Mouse (Mus musculus) heart, adult 11 months (tissue): ENCODE results near the gene Serpine2.

Experiments
- DNase-seq: peaks from one replicate; pipeline ENCODE4 v3.0.0; 2022

Gene Serpine2

GRCm38 (mm10) chr1:79861130-79861942 is at the start of gene Serpine2:
Gene Serpine2, minus strand, starts transcription at chr1:79861180.
- peak; percentile 81 for DNase-seq

GRCm38 (mm10) chr1:79907811-79908210 is 46.8 kb upstream of the Serpine2 start:
- no peak for DNase-seq

- no peak for DNase-seq
Observed at GRCm38 (mm10) chr1:79905241-79905640, 44.3 kb upstream of the Serpine2 start.

GRCm38 (mm10) chr1:79902901-79903300 is 41.9 kb upstream of the Serpine2 start:
- no peak for DNase-seq

GRCm38 (mm10) chr1:79882648-79883047 is 21.7 kb upstream of the Serpine2 start:
- no peak for DNase-seq

GRCm38 (mm10) chr1:79874741-79875140 is 13.8 kb upstream of the Serpine2 start:
- no peak for DNase-seq

- DNase-seq = peak; percentile 81
Observed at GRCm38 (mm10) chr1:79860411-79861039, 455 bp downstream of the Serpine2 start.

GRCm38 (mm10) chr1:79859975-79860374 is 1.0 kb downstream of the Serpine2 start:
- DNase-seq = peak; percentile 53

- DNase-seq = peak; percentile 74
Observed at GRCm38 (mm10) chr1:79859026-79859425, 2.0 kb downstream of the Serpine2 start.

- DNase-seq = peak; percentile 94
Observed at GRCm38 (mm10) chr1:79858389-79858994, 2.5 kb downstream of the Serpine2 start.

- no peak for DNase-seq
Observed at GRCm38 (mm10) chr1:79857681-79858388, 3.1 kb downstream of the Serpine2 start.

- peak; percentile 70 for DNase-seq
Observed at GRCm38 (mm10) chr1:79856756-79857155, 4.2 kb downstream of the Serpine2 start.

- DNase-seq = no peak
Observed at GRCm38 (mm10) chr1:79853527-79853926, 7.5 kb downstream of the Serpine2 start.

- DNase-seq = no peak
Observed at GRCm38 (mm10) chr1:79850341-79850740, 10.6 kb downstream of the Serpine2 start.

GRCm38 (mm10) chr1:79848663-79849062 is 12.3 kb downstream of the Serpine2 start:
- DNase-seq = peak; percentile 66

- DNase-seq = no peak
Observed at GRCm38 (mm10) chr1:79846891-79847290, 14.1 kb downstream of the Serpine2 start.

- peak; percentile 44 for DNase-seq
Observed at GRCm38 (mm10) chr1:79832719-79833404, 28.1 kb downstream of the Serpine2 start.

GRCm38 (mm10) chr1:79823951-79824633 is 36.9 kb downstream of the Serpine2 start:
- DNase-seq = no peak

GRCm38 (mm10) chr1:79822806-79823525 is 38.0 kb downstream of the Serpine2 start:
- DNase-seq = peak; percentile 97

- no peak for DNase-seq
Observed at GRCm38 (mm10) chr1:79819296-79819879, 41.6 kb downstream of the Serpine2 start.

- no peak for DNase-seq
Observed at GRCm38 (mm10) chr1:79815446-79815845, 45.5 kb downstream of the Serpine2 start.
